Mouse (Mus musculus) cortical plate, adult 2 months (tissue): ENCODE results near the gene Ctbp2.

Source experiments
- CTCF ChIP-seq: fragments of 200-500 bp; IDR thresholded peaks from 2 replicates; pipeline ENCODE4 v1.5.1; 2011; ENCODE audit warnings: mild to moderate bottlenecking, control low read depth, low read length; ENCODE audit not compliant: insufficient read depth; ENCODE audit errors: extremely low read depth
- POLR2A ChIP-seq: fragments of 200-500 bp; IDR thresholded peaks from 2 replicates; pipeline ENCODE4 v1.6.1; 2011; ENCODE audit warnings: mild to moderate bottlenecking, low read length, control low read depth; ENCODE audit not compliant: insufficient read depth; ENCODE audit errors: extremely low read depth

GRCm38 (mm10) chr7:133102578-133102977 lies 21.6 kb downstream of the Ctbp2 start:
- TF ChIP-seq CTCF (no peak), POLR2A (no peak)
